Mouse (Mus musculus): ENCODE data around the gene Il33. TPM values are rescaled to one million over a fixed set of nuclear protein-coding genes. Genes with fewer than 3 reads are reported as not detected.

Gene Il33
- polyA plus RNA-seq, 1 experiment from 2014 or later: 2.4 TPM

DNA sequence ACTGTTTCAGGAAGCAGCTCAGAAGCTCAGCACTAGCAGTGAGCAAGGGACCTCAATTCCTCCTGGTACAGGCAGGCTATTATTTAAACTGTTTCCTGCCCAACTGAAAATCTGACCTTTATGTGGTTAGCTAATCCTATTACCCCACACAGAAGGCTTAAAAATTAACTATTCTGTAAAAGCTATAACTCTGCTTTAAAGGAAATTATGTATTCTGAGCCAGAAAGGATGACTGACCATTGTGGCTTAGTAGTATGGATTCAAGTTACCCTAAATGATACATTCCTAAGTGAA lies 21.5 kb downstream of the Il33 start:
- Histone ChIP-seq H3K4me2 (no peak overlapping the region), H3K27ac (ENCODE audit: low read depth) (no peak overlapping the region), H3K4me1 (ENCODE audit: insufficient read depth) (no peaks in the 10 kb centered on the region), H3K27me3 (ENCODE audit: insufficient read depth, low read length) (no peaks in the 10 kb centered on the region), H3K36me3 (ENCODE audit: insufficient read depth) (no peaks in the 10 kb centered on the region), H3K9ac (no peak overlapping the region), H3K9me3 (ENCODE audit: low read depth, low read length) (no peaks in the 10 kb centered on the region), H3K4me3 (ENCODE audit: low read depth, low read length) (no peak overlapping the region)
- no peak for ATAC-seq (ENCODE audit: insufficient read depth)
- no peak for TF ChIP-seq CTCF (IDR thresholded peaks at IDR 0.05; ENCODE audit: low read depth)
- no peak for DNase-seq

DNA sequence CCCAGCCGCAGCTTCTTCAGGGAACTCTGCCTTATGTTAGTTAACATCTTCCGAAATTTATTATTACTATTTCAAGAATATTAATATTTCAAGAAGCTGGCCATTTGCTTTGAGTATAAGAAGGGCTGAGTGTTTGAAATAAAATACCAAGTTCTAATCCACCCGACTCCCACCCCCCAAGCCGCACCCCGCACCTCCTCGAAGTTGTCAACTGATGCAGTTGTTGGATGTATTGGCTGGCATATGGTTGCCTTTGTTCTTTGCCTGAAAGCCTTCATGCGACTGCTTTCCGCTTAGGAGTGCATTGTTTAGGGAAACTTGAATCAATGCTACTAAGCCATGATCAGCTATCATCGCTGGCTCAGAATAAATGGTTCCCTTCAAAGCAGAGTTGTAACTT lies 22.1 kb downstream of the Il33 start:
- no peak overlapping the region for H3K27ac ChIP-seq (ENCODE audit: low read depth)
- no peak overlapping the region for H3K4me3 ChIP-seq (ENCODE audit: low read depth, low read length)
- no peak for TF ChIP-seq CTCF (IDR thresholded peaks at IDR 0.05; ENCODE audit: low read depth)
- no peaks in the 10 kb centered on the region for H3K36me3 ChIP-seq (ENCODE audit: insufficient read depth)
- H3K4me1 ChIP-seq (ENCODE audit: insufficient read depth): no peaks in the 10 kb centered on the region
- no peak overlapping the region for H3K9ac ChIP-seq
- DNase-seq (no peak), ATAC-seq (ENCODE audit: insufficient read depth) (no peak)
- WGBS: 89% methylated on average over 9 of the region's 9 CpGs
- H3K9me3 ChIP-seq (ENCODE audit: low read depth, low read length): no peaks in the 10 kb centered on the region
- no peak overlapping the region for H3K4me2 ChIP-seq
- H3K27me3 ChIP-seq (ENCODE audit: insufficient read depth, low read length): no peaks in the 10 kb centered on the region

DNA sequence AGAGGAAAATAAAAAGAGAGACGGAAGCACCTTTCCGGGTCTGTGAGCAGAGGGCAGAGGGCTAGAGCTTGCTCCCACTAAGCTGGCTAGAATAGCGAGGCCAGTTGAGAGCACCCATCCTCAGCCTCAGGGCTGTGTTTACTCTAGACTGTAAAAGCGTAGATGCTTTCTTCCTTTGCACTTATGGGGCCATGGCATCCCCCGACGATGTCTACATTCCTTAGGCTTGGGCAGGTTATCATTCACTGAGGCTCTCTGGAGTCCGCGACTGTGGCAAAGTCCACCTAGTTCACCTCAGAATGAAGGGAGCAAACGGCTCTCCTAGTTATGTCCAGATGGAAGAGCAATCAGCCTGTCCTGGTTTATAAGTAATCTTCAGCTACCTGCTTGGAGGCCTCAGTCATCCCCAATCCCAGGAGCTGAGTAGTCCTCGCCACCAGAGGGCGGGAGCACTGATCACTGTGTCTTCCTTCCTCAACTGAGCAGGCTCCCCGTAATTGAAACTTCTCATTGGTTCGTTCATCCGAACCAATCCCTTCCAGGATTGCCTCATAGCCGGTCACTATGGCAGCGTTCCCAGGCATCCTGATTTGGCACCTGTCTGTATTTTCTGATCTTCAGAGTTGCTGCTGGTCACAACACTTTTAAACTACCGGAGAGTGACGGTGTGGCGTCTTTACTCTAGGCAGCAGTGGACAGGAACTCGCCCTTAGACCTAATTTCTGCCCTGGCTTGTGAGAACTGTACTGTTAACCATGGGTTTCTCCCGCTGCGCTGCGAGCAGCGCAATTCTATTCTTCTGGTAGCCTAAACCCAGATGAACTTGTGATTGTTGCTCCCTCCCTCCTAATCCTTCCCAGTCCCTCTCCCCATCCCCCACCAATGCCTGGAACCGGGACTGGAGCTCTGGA lies 23.2 kb downstream of the Il33 start:
- H3K27ac ChIP-seq (ENCODE audit: low read depth): no peak overlapping the region

DNA sequence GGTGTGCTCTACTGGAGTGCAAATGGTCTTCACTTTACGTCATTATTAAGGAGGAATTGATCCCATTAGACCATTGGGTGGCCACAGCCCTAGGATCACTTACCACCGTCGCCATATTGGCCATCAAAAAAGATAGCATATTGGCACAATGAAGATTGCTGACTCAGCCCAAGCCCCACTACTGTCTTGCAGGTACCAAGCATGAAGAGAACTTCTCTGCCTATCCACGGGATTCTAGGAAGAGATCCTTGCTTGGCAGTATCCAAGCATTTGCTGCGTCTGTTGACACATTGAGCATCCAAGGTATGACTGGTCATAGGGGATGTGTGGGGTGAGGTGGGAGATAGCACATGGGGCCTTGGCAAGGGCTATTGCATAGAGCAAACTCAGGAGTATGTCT lies 27.6 kb downstream of the Il33 start:
- H3K9me3 ChIP-seq (ENCODE audit: low read depth, low read length): no peaks in the 10 kb centered on the region
- TF ChIP-seq CTCF (IDR thresholded peaks at IDR 0.05; ENCODE audit: low read depth): no peak
- no peak overlapping the region for H3K27ac ChIP-seq (ENCODE audit: low read depth)
- no peaks in the 10 kb centered on the region for H3K4me1 ChIP-seq (ENCODE audit: insufficient read depth)
- no peak for ATAC-seq (ENCODE audit: insufficient read depth)
- no peak overlapping the region for H3K9ac ChIP-seq
- no peak overlapping the region for H3K4me3 ChIP-seq (ENCODE audit: low read depth, low read length)
- no peak overlapping the region for H3K4me2 ChIP-seq
- H3K36me3 ChIP-seq (ENCODE audit: insufficient read depth): no peaks in the 10 kb centered on the region
- 77% methylated on average over 5 of the region's 5 CpGs for WGBS
- H3K27me3 ChIP-seq (ENCODE audit: insufficient read depth, low read length): no peaks in the 10 kb centered on the region
- DNase-seq: no peak

More for the DNA sequence above, 23.2 kb downstream of the Il33 start:
- Histone ChIP-seq H3K4me1 (ENCODE audit: insufficient read depth) (no peaks in the 10 kb centered on the region), H3K4me3 (ENCODE audit: low read depth, low read length) (peak overlapping the region; percentile 31), H3K27me3 (ENCODE audit: insufficient read depth, low read length) (no peaks in the 10 kb centered on the region), H3K4me2 (peak overlapping the region; percentile 69), H3K36me3 (ENCODE audit: insufficient read depth) (no peaks in the 10 kb centered on the region), H3K9me3 (ENCODE audit: low read depth, low read length) (no peaks in the 10 kb centered on the region), H3K9ac (no peak overlapping the region; the same call in 1 of the 2 replicates)
- peak; percentile 80 for TF ChIP-seq CTCF (IDR thresholded peaks at IDR 0.05; ENCODE audit: low read depth)
- 20% methylated on average over 25 of the region's 25 CpGs for WGBS
- ATAC-seq (ENCODE audit: insufficient read depth) (peak; percentile 90), DNase-seq (peak; percentile 88)

DNA sequence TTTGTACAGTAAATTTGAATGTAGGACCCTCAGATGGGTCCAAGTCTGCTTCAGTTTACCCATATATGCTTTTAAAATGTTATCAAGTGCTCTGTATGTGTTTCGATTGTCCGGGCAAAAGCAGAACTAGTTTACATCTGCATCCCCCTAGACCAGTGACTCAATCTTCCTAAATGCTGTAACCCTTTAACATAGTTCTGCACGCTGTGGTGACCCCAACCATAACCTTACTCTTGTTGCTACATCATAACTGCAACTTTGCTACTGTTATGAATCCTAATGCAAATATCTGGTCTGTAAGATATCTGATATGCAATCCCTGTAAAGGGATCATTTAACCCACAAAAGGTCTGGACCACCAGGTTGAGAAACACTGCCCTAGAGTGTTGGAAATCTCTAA lies 28.9 kb downstream of the Il33 start:
- WGBS: 83% methylated on average over 3 of the region's 3 CpGs

DNA sequence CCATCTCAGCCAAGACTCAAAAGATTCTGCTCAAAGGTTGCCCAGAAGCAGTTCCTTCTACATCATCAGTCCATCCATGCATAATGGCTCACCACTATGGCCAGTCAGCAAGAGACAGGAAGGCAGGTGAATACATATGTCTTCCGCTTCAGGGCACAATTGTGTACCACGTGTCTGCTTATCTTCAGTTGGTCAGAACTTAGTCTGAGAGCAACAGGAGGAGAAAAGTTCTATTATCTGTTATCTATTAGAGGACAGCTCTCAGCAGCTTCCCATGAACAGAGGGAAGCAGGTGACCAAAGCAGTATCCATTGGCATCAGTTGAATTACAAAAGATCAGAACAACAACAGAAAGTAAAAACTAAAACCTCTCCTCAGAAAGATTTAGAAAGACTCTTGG lies 30.5 kb downstream of the Il33 start:
- Histone ChIP-seq H3K4me2 (no peak overlapping the region), H3K9me3 (ENCODE audit: low read depth, low read length) (no peaks in the 10 kb centered on the region), H3K4me3 (ENCODE audit: low read depth, low read length) (no peak overlapping the region), H3K36me3 (ENCODE audit: insufficient read depth) (no peaks in the 10 kb centered on the region), H3K27me3 (ENCODE audit: insufficient read depth, low read length) (no peaks in the 10 kb centered on the region), H3K9ac (no peak overlapping the region), H3K27ac (ENCODE audit: low read depth) (no peak overlapping the region), H3K4me1 (ENCODE audit: insufficient read depth) (no peaks in the 10 kb centered on the region)
- DNase-seq (no peak), ATAC-seq (ENCODE audit: insufficient read depth) (no peak)
- TF ChIP-seq CTCF (IDR thresholded peaks at IDR 0.05; ENCODE audit: low read depth): no peak
- 79% methylated on average over 2 of the region's 2 CpGs for WGBS

More for the DNA sequence above, 28.9 kb downstream of the Il33 start:
- DNase-seq (no peak), ATAC-seq (ENCODE audit: insufficient read depth) (no peak)
- H3K27me3 ChIP-seq (ENCODE audit: insufficient read depth, low read length): no peaks in the 10 kb centered on the region
- no peaks in the 10 kb centered on the region for H3K9me3 ChIP-seq (ENCODE audit: low read depth, low read length)
- H3K4me1 ChIP-seq (ENCODE audit: insufficient read depth): no peaks in the 10 kb centered on the region
- H3K4me2 ChIP-seq: no peak overlapping the region
- H3K9ac ChIP-seq: no peak overlapping the region
- H3K4me3 ChIP-seq (ENCODE audit: low read depth, low read length): no peak overlapping the region
- no peak overlapping the region for H3K27ac ChIP-seq (ENCODE audit: low read depth)
- TF ChIP-seq CTCF (IDR thresholded peaks at IDR 0.05; ENCODE audit: low read depth): no peak
- H3K36me3 ChIP-seq (ENCODE audit: insufficient read depth): no peaks in the 10 kb centered on the region

DNA sequence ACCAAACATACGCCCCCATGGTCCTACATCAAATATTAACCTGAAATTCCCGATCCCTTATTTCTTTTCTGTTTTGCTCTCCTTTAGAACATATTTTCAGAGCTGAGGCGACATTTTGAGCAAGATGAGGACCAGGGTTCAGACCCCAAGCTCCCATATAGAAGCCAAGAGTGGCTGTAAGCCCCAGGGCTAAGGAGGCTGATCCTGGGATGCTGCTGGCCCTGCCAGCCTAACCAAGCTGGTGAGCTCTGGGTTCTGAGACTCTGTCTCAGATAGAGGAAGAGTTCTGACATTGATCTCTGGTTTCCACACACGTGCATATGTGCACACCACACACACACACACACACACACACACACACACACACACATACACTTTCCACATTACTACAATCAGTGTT lies 36.0 kb downstream of the Il33 start:
- Histone ChIP-seq H3K4me3 (ENCODE audit: low read depth, low read length) (no peak overlapping the region), H3K27me3 (ENCODE audit: insufficient read depth, low read length) (no peaks in the 10 kb centered on the region), H3K4me2 (no peak overlapping the region), H3K36me3 (ENCODE audit: insufficient read depth) (no peaks in the 10 kb centered on the region), H3K9ac (no peak overlapping the region), H3K4me1 (ENCODE audit: insufficient read depth) (no peaks in the 10 kb centered on the region), H3K9me3 (ENCODE audit: low read depth, low read length) (no peaks in the 10 kb centered on the region), H3K27ac (ENCODE audit: low read depth) (no peak overlapping the region)
- no peak for ATAC-seq (ENCODE audit: insufficient read depth)
- TF ChIP-seq CTCF (IDR thresholded peaks at IDR 0.05; ENCODE audit: low read depth): no peak
- no peak for DNase-seq
- 77% methylated on average over 4 of the region's 4 CpGs for WGBS

Measured in lung, embryonic 14.5 days (tissue).